13 mouse cellular contexts compared by ENCODE assay signal in genomic region chr9:109968351-109969116, GRCm38 (mm10). TPM values are rescaled to one million over a fixed set of nuclear protein-coding genes. Genes with fewer than 3 reads are reported as not detected.
DNase-seq lines count a peak whose midpoint lies in the region; ATAC-seq and TF ChIP-seq lines count a peak whose summit lies in the region.
"Had no signal": no experiment of that assay in that cellular context is flagged by ENCODE, and none has a peak within 500 bp of the region (broad histone marks: within the 10 kb centered on the region; RNA-seq: fewer than 3 reads in every experiment).

No protein-coding gene starts in this region.

- no peak for TF ChIP-seq POLR2A in liver, adult 2 months (IDR thresholded peaks at IDR 0.05; ENCODE audit: extremely low read depth, insufficient read depth, low read length)
- TF ChIP-seq POLR2A in brain, embryonic 14.5 days (IDR thresholded peaks at IDR 0.05; ENCODE audit: borderline replicate concordance, extremely low read depth, insufficient read depth, insufficient read length, poor library complexity, severe bottlenecking) = no peak
- no peak for TF ChIP-seq POLR2A in myocyte (IDR thresholded peaks at IDR 0.05; ENCODE audit: insufficient read length, low read depth)

- peaks cover 7% of the 10 kb centered on the region; the same call in 1 of the 2 replicates for H3K4me1 ChIP-seq in liver, adult 2 months (ENCODE audit: control insufficient read depth, insufficient read depth, low read length)
- H3K4me1 ChIP-seq in liver, embryonic 12.5 days = 0 out of 2 replicates have a peak, but pooled peaks cover 6% of the 10 kb centered on the region

- H3K4me3 ChIP-seq in liver, adult 2 months (ENCODE audit: insufficient read depth, low read depth, low read length) = no peak overlapping the region
- no peak overlapping the region for H3K4me3 ChIP-seq in liver, embryonic 12.5 days
- no peak overlapping the region for H3K4me3 ChIP-seq in myocyte
- H3K4me3 ChIP-seq: erythroblast, embryonic 14.5 days; heart, embryonic 13.5 days had no signal

- H3K4me2 ChIP-seq in liver, embryonic 12.5 days = no peak overlapping the region
- peak overlapping the region; percentile 66 for H3K4me2 ChIP-seq in myocyte (ENCODE audit: low read depth)
- H3K4me2 ChIP-seq: heart, embryonic 13.5 days had no signal

- no peak overlapping the region for H3K9ac ChIP-seq in liver, adult 2 months (ENCODE audit: low read depth, low read length)
- H3K9ac ChIP-seq in liver, embryonic 12.5 days = no peak overlapping the region
- H3K9ac ChIP-seq: heart, embryonic 13.5 days; liver, postnatal 0 days had no signal

- H3ac ChIP-seq in myocyte (ENCODE audit: control insufficient read depth, insufficient read length) = no peak overlapping the region

- H3K79me2 ChIP-seq in liver, adult 2 months (ENCODE audit: control insufficient read depth, insufficient read depth, low read length) = peaks cover 3% of the 10 kb centered on the region; the same call in 1 of the 2 replicates
- H3K79me2 ChIP-seq in myocyte (ENCODE audit: control insufficient read depth, insufficient read depth) = peaks cover 96% of the 10 kb centered on the region

- no peaks in the 10 kb centered on the region for H3K9me3 ChIP-seq in liver, embryonic 12.5 days (replicated peaks)
- H3K9me3 ChIP-seq: heart, embryonic 13.5 days had no signal

- no peaks in the 10 kb centered on the region for H3K27me3 ChIP-seq in liver, adult 2 months (ENCODE audit: control insufficient read depth, insufficient read depth, low read length)
- no peaks in the 10 kb centered on the region for H3K27me3 ChIP-seq in liver, embryonic 12.5 days (replicated peaks)
- no peaks in the 10 kb centered on the region for H3K27me3 ChIP-seq in myocyte (ENCODE audit: control insufficient read depth, insufficient read depth, insufficient read length)
- H3K27me3 ChIP-seq: heart, embryonic 13.5 days had no signal

- H3K36me3 ChIP-seq in liver, adult 2 months (ENCODE audit: control insufficient read depth, insufficient read depth, low read length) = no peaks in the 10 kb centered on the region
- H3K36me3 ChIP-seq in liver, embryonic 12.5 days = no peaks in the 10 kb centered on the region
- H3K36me3 ChIP-seq in myocyte (ENCODE audit: control insufficient read depth, insufficient read depth) = no peaks in the 10 kb centered on the region

- no peak for DNase-seq in frontal cortex, postnatal 10 days (ENCODE audit: low spot score in 2 of 2)
- DNase-seq in liver, adult 2 months (ENCODE audit: extremely low read depth, low read depth, low spot score) = peak; percentile 60
- peak; percentile 14 for DNase-seq in brain, embryonic 14.5 days (ENCODE audit: low read depth)
- no peak for DNase-seq in cerebellum, adult 9-11 months
- no peak for DNase-seq in urinary bladder, postnatal 14 days (ENCODE audit: low spot score)
- DNase-seq: cerebellum, adult 2 months; liver, postnatal 0 days had no signal

- 19% methylated on average over 4 of the region's 4 CpGs for WGBS in liver, adult 2 months
- 44% methylated on average over 4 of the region's 4 CpGs for WGBS in liver, embryonic 12.5 days (ENCODE audit: insufficient replicate concordance)

- ATAC-seq in frontal cortex, adult (ENCODE audit: low TSS enrichment) = peak; percentile 91
- ATAC-seq in liver, embryonic 12.5 days = no peak
- ATAC-seq: liver, postnatal 0 days had no signal

- no peak for TF ChIP-seq CTCF in liver, adult 2 months (IDR thresholded peaks at IDR 0.05; ENCODE audit: low read depth, low read length)
- TF ChIP-seq CTCF in brain, embryonic 14.5 days (IDR thresholded peaks at IDR 0.05; ENCODE audit: borderline replicate concordance, extremely low read depth, insufficient read depth, insufficient read length) = no peak

- H3K27ac ChIP-seq in liver, adult 2 months (replicated peaks; ENCODE audit: insufficient read depth, low read depth, low read length) = 0 out of 2 replicates have a peak overlapping the region, but pooled peaks have one; percentile 35
- no peak overlapping the region for H3K27ac ChIP-seq in liver, embryonic 12.5 days
- H3K27ac ChIP-seq: heart, embryonic 13.5 days; stomach, postnatal 0 days had no signal

TF ChIP-seq in myocyte, 11 proteins besides CTCF, POLR2A, EP300 and RAD21:
- TF ChIP-seq TCF12 (IDR thresholded peaks at IDR 0.05; ENCODE audit: insufficient read depth, poor library complexity, severe bottlenecking) (no peak), USF1 (IDR thresholded peaks at IDR 0.05; ENCODE audit: low read depth) (peak; percentile 84)

RNA-seq across cellular contexts. Expression of gene Map4, which starts 37.3 kb away (rescaled TPM):
- 16.8 and 19.3 TPM in 2 replicates for total RNA-seq in liver, adult 2 months (2014; rRNA removed)
- 43.2 and 50.9 TPM in 2 replicates for polyA plus RNA-seq in liver, adult 2 months (2012; rRNA removed)
- 18.6 and 19.1 TPM in 2 replicates for polyA plus RNA-seq in liver, embryonic 12.5 days (2016; fragmentation: Nextera tagmentation; extraction: Ambion mirVana)
- polyA plus RNA-seq in brain, embryonic 14.5 days (2012; rRNA removed) = 161 and 224 TPM in 2 replicates
- polyA plus RNA-seq in myocyte (2012; fragmentation: generic; extraction: Trizol) = 246 TPM

Comparison
In these comparisons a context has a peak if more than half of its experiments do, and no peak if none do; other contexts are left out.
1. DNase-seq: peak in liver, adult 2 months (single experiment) and brain, embryonic 14.5 days (single experiment); none in frontal cortex, postnatal 10 days (0 of 2), cerebellum, adult 9-11 months (single experiment) and urinary bladder, postnatal 14 days (single experiment).